Mouse (Mus musculus) embryonic fibroblast, embryonic 13.5 days (primary cell): ENCODE measurements around the gene Lingo1.
A peak's percentile ranks its signal among the peaks of the same experiment; 100 is the strongest.

Source experiments
- CTCF ChIP-seq: IDR thresholded peaks from 2 replicates; pipeline ENCODE4 v1.5.1; 2011; ENCODE audit warnings: mild to moderate bottlenecking, control low read depth, low read length, moderate library complexity, borderline replicate concordance; ENCODE audit not compliant: insufficient read depth
- POLR2A ChIP-seq: IDR thresholded peaks from 2 replicates; pipeline ENCODE4 v1.6.1; 2011; ENCODE audit warnings: low read depth, mild to moderate bottlenecking, control low read depth, low read length, moderate library complexity

- TF ChIP-seq POLR2A (no peak), CTCF (peak; percentile 82; the same call in 1 of the 2 replicates)
Measured at GRCm38 (mm10) chr9:56797876-56798275, 1.6 kb upstream of the Lingo1 start.
